Mouse (Mus musculus): ENCODE data around the gene Ltbr.

Gene Ltbr

DNA sequence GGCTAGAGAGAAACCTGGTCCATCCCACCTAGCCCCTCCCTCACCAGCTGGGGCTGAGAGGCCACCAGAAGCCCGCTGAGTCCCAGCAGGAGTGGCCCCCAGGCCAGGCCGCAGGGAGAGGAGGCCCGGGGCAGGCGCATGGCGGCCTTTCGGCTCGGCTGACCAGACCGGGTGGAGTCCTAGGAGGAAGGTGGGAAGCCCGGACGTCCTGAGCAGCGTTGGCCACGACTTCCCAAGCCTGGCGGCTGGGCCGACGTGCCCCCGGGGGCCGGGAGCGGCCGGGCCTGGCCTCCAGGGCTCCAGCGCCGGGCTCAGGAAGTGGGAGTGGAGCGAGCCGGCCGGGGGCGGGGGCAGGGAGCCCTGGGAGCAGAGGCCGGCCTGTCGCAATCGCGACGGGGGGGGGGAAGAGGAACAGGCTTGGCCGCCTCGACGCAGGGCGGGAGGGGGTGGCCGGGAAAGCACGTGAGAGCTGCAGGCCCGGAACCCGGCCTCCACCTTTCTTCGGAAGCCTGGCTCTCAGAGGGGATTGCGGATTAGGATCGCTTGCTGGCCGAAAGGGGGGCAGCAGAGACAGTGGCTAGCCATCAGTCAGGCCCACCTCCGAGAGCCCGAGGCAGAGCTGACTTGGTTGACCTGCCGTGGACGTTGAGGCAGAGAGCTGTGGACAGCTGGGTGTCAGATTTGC lies at the start of gene Ltbr:
Gene Ltbr (minus strand): TSS at position 340 of the 685 bp plus-strand sequence.
- in situ Hi-C loops (cut with MboI; ENCODE audit: low pct_unique_long_range_greater_than_20kb in 1 of 2, low sequenced_read_pairs in 2 of 2, unreplicated experiment in 1 of 2): no loop called here

GRCm38 (mm10) chr6:125363021-125363420 lies 49.3 kb upstream of the Ltbr start:
- in situ Hi-C loops (cut with MboI; ENCODE audit: low pct_unique_long_range_greater_than_20kb in 1 of 2, low sequenced_read_pairs in 2 of 2, unreplicated experiment in 1 of 2): loop anchor here in 1 of 2 experiments (10.0 kb wide), 1 partner anchor 52 kb away; no protein-coding TSS in a partner anchor

GRCm38 (mm10) chr6:125361467-125362291 lies 48.0 kb upstream of the Ltbr start:
- in situ Hi-C loops (cut with MboI; ENCODE audit: low pct_unique_long_range_greater_than_20kb in 1 of 2, low sequenced_read_pairs in 2 of 2, unreplicated experiment in 1 of 2): loop anchor here in 1 of 2 experiments (10.0 kb wide), 1 partner anchor 53 kb away; no protein-coding TSS in a partner anchor

- in situ Hi-C loops (cut with MboI; ENCODE audit: low pct_unique_long_range_greater_than_20kb in 1 of 2, low sequenced_read_pairs in 2 of 2, unreplicated experiment in 1 of 2): loop anchor here in 1 of 2 experiments (10.0 kb wide), 1 partner anchor 54 kb away; no protein-coding TSS in a partner anchor
Observed at GRCm38 (mm10) chr6:125360846-125361245, 47.2 kb upstream of the Ltbr start.

- in situ Hi-C loops (cut with MboI; ENCODE audit: low pct_unique_long_range_greater_than_20kb in 1 of 2, low sequenced_read_pairs in 2 of 2, unreplicated experiment in 1 of 2): loop anchor here (5.0 to 10.0 kb wide), 2 partner anchors 55 to 242 kb away; no protein-coding TSS in a partner anchor
Observed at GRCm38 (mm10) chr6:125359999-125360398, 46.3 kb upstream of the Ltbr start.

- in situ Hi-C loops (cut with MboI; ENCODE audit: low pct_unique_long_range_greater_than_20kb in 1 of 2, low sequenced_read_pairs in 2 of 2, unreplicated experiment in 1 of 2): loop anchor here in 1 of 2 experiments (5.0 kb wide), 1 partner anchor 245 kb away; no protein-coding TSS in a partner anchor
Observed at GRCm38 (mm10) chr6:125357334-125357733, 43.6 kb upstream of the Ltbr start.

DNA sequence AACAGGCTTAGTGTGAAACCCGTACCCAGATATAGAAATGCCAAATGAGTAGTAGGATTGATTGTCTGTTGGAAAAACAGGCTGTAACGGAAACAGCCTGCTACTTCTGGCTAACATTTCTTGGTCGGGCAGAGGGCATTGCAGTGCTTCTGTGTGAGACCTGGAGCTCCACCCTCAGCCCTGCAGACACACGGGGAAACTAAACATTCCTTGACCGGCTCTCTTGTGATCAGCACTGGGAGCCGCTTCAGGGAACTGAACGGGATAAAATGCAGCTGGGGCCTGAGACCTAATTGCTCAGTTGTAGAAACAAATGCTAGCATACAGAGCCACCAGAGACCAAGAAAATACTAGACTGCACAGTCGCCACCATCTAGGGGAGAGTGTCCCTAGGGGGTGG lies 42.6 kb upstream of the Ltbr start:
- in situ Hi-C loops (cut with MboI; ENCODE audit: low pct_unique_long_range_greater_than_20kb in 1 of 2, low sequenced_read_pairs in 2 of 2, unreplicated experiment in 1 of 2): loop anchor here in 1 of 2 experiments (5.0 kb wide), 1 partner anchor 246 kb away; no protein-coding TSS in a partner anchor

- in situ Hi-C loops (cut with MboI; ENCODE audit: low pct_unique_long_range_greater_than_20kb in 1 of 2, low sequenced_read_pairs in 2 of 2, unreplicated experiment in 1 of 2): loop anchor here in 1 of 2 experiments (5.0 kb wide), 1 partner anchor 247 kb away; no protein-coding TSS in a partner anchor
Observed at GRCm38 (mm10) chr6:125355197-125355741, 41.6 kb upstream of the Ltbr start.

DNA sequence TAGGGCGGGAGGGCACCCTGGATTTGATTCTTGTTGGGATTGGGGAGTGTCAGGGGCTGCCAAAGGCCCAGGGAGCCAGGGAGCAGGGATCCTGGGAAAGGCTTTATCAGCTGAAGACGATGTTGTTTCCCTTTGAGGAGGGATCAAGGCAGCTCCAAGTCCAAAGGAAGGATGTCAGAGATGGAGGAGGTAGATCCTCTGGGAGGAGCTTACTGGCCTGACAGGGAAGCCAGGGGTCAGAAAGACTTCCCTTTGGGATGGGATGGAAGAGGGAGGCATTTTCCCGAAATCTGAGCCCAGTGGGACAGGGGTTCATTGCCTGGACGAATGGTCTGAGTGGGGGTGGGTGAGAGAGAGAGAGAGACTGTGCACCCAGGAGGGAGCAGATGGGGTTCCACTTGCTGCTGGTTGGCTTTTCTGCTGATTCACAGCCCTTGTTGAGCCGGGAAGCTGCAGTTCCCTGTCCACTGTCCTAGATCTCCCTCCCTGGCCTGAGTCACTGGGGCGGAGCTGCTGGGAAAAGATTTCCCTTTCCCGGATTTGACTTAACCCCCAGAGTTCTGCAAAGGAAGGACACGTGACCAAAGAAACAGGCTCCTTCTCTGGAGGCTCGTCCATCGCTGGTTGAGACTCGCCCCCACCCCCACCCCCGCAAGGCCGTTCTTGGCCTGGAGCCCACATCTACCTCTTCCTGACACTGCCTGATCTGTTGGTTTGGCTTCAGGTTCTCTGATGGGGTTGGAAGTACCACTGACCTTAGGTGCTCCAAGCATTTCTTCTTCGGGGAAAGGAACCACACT lies 40.9 kb upstream of the Ltbr start:
- in situ Hi-C loops (cut with MboI; ENCODE audit: low pct_unique_long_range_greater_than_20kb in 1 of 2, low sequenced_read_pairs in 2 of 2, unreplicated experiment in 1 of 2): loop anchor here in 1 of 2 experiments (5.0 kb wide), 1 partner anchor 248 kb away; no protein-coding TSS in a partner anchor

- in situ Hi-C loops (cut with MboI; ENCODE audit: low pct_unique_long_range_greater_than_20kb in 1 of 2, low sequenced_read_pairs in 2 of 2, unreplicated experiment in 1 of 2): no loop called here
Observed at GRCm38 (mm10) chr6:125353655-125354054, 40.0 kb upstream of the Ltbr start.

DNA sequence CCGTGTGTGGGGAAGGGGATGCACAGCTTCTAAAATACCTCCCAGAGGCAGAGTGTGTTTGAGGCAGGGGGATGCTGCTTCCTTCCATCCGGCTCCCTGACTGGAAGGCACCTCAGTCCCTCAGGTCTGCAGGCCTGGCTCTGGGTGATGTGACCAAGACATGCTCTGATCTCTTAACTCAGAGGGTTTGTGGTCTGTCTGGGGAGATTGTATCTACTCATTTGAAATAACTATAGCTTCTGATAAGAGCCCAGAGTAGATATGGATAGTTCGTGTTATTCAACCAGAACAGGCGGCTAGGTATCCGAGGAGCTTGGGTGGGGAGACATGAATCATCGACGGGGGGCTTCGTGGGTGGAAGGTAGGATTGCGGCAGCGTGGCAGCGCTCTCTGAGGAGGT lies 39.5 kb upstream of the Ltbr start:
- in situ Hi-C loops (cut with MboI; ENCODE audit: low pct_unique_long_range_greater_than_20kb in 1 of 2, low sequenced_read_pairs in 2 of 2, unreplicated experiment in 1 of 2): no loop called here

DNA sequence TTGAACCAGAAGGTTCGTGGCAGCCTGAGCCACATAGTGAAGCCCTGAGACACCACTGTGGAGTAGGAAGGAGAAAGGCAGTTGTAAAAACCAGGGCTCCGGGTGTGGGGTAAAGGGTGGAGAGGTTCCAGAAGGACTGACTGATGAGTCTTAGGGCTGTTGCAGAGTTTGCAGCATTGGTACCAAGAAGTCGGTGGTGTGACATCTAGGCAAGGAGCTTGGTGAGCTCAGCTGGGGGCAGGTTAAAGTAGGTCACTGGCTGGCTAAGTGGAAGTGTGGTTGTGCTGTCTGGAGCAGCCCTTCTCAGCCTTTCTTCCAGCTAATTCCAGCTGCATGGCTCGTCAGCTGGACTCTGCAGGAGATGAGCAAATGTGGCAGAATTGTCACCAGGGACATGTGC lies 39.1 kb upstream of the Ltbr start:
- in situ Hi-C loops (cut with MboI; ENCODE audit: low pct_unique_long_range_greater_than_20kb in 1 of 2, low sequenced_read_pairs in 2 of 2, unreplicated experiment in 1 of 2): no loop called here

GRCm38 (mm10) chr6:125352046-125352384 lies 38.3 kb upstream of the Ltbr start:
- in situ Hi-C loops (cut with MboI; ENCODE audit: low pct_unique_long_range_greater_than_20kb in 1 of 2, low sequenced_read_pairs in 2 of 2, unreplicated experiment in 1 of 2): no loop called here

DNA sequence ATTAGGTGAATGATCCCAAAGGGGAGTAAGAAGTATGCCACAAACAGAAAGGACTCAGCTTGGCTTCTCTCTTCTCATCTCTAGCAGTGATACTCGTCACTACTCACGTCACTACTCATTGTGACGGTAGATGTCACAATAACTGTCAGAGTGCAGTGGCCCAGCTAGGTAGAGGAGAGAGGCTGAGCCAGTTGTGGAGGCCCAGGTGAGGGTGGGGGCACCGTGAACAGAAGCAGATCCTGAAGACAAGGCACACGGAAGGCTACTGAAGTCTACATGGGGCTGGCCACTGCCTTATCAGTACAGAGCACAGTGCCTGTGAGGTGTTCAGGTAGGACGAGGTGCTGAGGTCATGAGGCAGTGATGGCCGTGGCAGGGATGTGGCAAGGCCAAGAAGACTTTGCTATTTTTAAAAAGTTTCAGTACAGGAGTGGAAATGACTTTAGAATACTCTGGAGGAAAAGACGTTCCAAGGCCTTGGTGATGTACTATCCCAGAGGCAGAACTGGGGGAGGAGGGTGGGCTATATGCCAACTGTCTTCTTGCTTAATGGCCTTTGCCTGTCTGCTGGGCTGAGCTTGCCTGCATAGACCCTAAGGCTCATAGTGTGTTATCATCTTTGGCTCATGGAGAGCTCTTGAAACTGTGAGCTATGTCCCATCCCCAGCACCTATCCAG lies 37.8 kb upstream of the Ltbr start:
- in situ Hi-C loops (cut with MboI; ENCODE audit: low pct_unique_long_range_greater_than_20kb in 1 of 2, low sequenced_read_pairs in 2 of 2, unreplicated experiment in 1 of 2): no loop called here

GRCm38 (mm10) chr6:125350995-125351324 lies 37.3 kb upstream of the Ltbr start:
- in situ Hi-C loops (cut with MboI; ENCODE audit: low pct_unique_long_range_greater_than_20kb in 1 of 2, low sequenced_read_pairs in 2 of 2, unreplicated experiment in 1 of 2): no loop called here

- in situ Hi-C loops (cut with MboI; ENCODE audit: low pct_unique_long_range_greater_than_20kb in 1 of 2, low sequenced_read_pairs in 2 of 2, unreplicated experiment in 1 of 2): no loop called here
Observed at GRCm38 (mm10) chr6:125350231-125350994, 36.7 kb upstream of the Ltbr start.

- in situ Hi-C loops (cut with MboI; ENCODE audit: low pct_unique_long_range_greater_than_20kb in 1 of 2, low sequenced_read_pairs in 2 of 2, unreplicated experiment in 1 of 2): no loop called here
Observed at GRCm38 (mm10) chr6:125349575-125350230, 36.0 kb upstream of the Ltbr start.

Data from mouse embryonic stem cell (cell line).